Mouse (Mus musculus) urinary bladder, postnatal 36 days (tissue): ENCODE measurements around the gene Matn3.
"Not testable (repeated sequence)": the region's sequence is repeated elsewhere in the genome, so short reads cannot be mapped to it uniquely, and the experiment has no call there.

Source experiments
- DNase-seq, 2 experiments: peaks; one replicate each; pipeline ENCODE4 v3.0.0; 2022; ENCODE audit warnings: low spot score in 2 of 2, mixed read lengths in 1 of 2

Matn3 gene

DNA sequence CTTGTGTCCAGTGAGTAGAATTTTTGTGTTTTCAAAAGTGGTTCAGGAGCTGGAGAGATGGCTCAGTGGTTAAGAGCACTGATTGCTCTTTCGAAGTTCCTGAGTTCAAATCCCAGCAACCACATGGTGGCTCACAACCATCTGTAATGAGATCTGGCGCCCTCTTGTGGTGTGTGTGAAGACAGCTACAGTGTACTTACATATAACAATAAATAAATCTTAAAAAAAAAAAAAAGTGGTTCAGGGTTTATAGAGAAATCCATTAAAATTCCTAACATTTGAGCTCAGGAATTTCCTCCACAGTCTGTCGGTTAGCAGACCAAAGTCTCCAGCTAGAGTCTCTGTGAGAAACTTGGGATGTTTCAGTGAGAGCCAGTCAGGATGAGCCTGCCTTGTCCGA is 11.5 kb upstream of the Matn3 start:
- not testable (repeated sequence) for DNase-seq

DNA sequence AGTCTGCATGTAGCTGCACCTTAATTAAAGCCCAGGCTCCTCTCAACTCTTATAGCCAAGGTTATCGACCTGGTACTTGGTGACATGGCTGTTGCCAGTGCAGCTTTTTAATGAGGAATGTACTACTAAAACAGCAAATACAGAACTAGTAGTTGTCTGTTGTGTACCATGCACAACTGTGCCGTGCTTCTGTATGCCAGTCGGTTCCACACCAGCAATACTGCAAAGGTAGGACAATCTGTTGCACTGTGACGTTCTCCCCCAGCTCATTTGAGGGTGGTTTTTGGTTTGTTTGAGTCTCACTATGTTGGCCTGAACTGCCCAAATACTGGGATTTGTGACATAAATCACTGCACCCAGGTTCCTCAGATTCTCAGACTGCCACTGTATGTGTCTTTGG is 8.2 kb upstream of the Matn3 start:
- no peak for DNase-seq

DNA sequence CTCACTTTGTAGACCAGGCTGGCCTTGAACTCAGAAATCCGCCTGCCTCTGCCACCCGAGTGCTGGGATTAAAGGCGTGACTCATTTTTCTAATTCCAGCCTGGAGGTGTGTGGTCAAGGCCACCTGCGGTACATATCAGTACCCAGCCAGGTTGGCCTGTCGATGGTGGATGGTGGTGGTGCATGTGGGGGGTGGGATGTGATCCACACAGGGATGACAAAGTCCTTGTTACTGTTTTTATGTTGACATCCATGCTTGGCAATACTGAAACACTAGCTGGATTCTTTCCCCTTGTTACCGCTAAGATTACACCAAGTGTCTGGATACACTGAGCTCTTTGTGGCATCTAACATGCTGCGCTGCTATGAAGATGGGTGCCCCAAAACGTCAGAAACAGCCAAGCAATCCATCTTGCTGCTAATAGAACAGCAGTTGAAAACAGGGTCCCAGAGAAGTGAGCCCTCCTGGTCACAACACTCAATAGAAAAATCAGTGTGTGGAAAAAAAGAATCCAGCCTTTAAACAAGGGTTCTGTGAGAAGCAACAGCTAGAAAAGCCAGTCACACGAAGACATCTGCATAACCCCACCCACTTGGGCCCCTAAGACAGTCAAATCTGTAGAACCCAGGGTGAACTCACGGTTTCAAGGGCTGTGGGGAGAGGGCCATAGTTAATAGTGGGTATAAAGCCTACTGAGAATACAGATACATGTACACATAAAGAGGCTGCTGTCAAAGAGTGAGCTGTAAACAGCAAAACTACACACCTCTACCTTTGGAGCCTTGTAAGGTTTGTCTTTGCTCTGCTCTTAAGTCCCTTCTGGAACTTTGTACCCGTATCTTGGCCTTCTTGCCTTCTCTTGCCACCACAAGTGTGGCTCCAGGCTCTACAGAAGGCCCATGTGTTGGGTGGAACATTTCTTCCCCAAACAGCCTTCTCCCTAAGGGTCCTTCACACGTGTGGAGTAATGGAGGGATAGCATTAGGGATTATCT is 7.4 kb upstream of the Matn3 start:
- DNase-seq, result no peak

DNA sequence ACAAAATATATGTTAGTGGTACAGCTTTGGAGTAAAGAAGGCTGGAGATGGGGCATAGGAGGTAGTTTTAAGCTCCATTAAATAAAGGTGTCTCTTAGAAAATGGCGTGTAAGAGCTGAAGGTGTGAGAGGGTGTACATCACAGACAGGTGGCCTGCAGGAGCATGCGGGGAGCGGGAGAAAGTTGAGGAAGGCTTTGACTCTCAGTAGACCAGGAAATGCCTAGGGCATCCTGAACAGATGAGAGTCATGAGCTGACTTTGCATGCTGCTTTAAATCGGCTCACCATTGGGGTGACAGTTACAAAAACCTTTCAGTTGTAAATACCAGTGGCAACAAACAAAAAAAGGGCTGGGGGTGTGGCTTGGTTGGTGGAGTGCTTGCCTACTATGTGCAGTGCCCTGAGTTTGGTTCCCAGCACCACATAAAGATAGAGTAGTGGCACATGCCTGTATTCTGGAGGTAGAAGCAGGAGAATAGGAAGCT is 6.6 kb upstream of the Matn3 start:
- DNase-seq, result no peak

DNA sequence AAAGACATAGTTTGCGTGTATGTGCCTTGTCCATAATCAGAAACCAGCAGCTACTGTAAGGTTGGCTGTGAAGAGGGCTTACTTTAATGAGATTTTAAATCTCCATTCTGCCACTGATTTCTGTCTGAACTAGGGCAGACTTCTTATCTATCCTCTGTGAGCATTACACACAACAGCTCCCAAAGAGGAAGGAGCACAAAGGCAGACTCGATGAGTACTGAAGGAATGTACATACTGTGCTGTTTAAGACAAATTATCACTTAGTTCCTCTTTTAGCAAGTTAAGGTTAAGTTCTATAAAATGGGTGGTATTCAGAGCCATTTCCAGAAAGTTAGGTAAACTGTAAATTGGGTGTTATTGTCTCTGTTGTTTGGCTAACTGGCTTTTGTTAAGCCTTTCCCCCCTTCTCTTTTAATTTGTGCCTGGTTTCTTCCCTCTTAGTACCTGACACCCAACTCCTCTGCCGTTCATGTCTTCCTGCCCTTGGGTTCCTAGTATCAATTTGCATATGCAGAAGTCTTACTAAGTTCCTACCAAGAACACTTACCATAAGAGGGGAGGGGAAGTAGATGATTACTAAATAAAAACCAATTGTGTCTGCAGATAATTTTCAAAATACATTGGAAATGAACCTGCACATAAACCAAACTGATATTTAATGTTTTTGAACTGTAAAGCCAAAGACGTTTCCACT is 5.9 kb upstream of the Matn3 start:
- DNase-seq, result no peak

DNA sequence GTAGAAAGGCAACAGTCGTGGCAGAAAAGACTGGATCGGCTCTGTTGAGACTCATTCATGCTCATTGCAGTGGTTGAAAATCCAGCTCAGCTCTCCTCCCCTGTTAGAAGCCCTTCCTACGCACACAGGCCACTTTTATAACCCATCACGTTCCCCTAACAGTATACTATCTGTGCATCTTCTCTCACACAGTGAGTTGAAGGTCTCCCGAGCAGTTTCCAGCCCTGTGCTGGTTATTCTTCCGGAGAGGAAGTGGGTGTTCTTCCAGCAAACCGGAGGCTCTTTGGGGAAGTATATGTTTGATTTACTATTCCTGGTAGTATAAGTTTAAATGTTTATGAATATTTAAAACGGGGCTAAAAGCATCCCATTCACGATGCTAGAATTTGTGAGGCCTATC is 566 bp upstream of the Matn3 start:
- DNase-seq, result no peak

DNA sequence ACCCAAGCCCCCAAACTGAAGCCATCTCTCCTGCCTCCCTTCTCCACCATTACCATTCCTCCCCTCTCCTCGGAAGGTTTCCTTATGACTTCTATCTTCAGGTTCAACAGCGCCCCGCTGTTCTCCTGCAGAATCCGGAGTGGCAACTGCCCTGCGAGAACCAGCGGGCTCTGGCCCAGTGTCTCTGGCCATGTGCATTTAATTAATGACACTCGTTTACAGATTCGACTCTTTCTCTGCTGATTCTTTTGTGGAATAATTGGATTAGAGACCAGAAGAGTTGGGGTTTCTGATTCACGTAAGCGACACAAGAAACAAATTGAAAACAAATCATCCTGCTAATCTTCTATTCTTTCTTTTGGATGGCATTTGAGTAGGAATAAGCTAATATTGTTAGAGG is 5.4 kb downstream of the Matn3 start:
- DNase-seq, result no peak

DNA sequence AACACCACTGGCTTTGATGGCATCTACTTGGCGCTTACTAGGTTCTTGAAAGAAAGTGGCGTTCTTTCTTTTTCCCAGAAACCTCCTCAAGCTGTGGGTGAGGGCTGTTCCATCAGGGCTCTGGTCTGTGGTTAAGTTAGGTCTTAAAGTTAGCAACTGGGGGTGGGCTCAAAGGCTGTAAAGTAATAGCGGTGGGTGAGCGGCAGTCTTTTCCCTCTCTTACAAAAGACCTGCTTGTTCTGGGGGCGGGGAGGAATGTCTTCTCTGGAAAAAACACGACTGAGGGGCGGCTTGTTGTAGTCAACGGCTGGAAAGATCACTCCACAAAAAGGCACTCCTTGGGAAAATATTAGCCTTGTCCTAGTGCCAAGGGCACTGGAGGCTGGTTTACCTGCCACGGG is 6.4 kb downstream of the Matn3 start:
- DNase-seq, result no peak

DNA sequence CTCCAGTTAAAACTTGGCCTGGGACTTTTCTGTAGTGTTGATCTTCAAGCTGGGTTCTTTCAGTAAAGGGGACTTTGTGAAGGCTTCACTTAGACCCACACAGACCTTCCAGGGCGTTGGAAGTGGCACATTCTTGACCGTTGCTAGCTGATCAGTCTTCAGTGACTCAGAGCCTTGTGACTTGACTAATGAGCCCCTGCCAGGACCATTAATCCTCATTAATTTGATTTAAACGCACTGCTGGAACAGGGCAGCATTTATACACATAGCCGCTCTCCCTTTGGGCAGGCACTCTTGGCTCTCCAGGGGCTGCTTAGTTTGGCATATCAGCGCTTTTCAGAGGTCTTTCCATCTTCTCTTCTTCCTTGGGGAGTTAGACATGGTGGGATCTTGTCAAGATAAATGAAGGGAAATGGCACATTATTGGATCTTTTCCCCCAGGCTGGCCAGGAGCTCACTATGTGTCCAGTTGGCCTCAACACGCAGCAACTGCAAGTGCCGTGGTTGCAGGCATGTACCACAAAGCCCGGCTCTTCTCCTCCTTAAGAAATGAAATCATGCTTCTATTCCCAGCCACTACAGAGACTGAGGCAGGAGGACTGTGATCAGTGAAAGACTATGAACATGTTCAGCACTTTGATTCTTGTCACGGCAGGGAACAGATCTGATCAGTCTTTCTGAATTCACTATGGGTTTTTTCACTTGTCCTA is 14.0 kb downstream of the Matn3 start:
- no peak for DNase-seq

DNA sequence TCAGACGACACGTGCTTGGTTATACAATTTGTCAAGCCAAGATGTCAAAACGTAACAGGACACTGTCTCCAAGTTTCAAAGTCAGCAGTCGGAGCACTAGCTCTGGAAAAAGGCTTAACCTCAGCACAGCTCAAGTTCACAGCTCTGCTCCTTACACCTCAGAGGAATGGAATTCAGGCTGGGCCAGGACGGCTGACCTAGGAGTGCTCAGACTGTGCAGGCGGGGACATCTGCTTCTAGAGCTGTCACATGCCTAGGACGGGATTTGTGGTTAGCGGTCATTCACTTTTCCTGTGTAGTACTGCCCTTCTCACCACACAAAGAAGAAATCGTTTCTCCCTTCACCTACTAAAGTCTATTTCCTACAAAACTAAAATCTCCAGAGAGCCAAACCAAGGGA is 22.1 kb downstream of the Matn3 start:
- peak in 1 of 2 experiments; percentile 26 for DNase-seq

DNA sequence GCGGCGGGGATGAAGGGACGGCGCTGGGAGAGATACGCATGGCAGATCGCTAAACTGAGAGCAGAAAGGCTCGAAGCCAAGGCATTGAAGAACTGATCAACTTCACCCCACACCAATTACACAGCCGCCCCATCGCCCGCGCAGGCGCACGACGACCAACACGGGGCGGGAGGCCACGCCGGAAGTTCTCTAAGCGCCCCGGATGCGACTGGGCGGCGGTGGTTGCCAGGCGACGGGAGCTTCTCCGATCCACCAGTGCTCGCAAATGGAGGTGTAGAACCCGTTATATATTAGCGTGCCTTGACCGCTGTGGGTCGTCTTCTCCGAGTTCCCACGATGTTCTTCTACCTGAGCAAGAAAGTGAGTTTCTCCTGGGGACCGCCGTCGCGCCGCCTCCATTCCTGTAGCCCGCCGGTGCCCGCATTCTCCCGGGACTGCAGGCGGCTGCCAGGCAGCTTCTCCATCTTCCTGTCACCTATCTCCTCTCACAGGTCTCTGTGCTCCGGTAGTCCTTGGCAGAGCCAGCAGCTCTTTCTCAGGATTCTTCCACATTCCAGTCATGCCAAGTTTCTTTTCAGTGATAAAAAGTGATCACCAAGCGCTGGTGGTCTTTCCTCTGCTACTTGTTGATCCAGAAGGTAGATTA is 26.2 kb downstream of the Matn3 start, which contains the start of gene Wdr35:
TSS of gene Wdr35 (plus strand) at position 73 of the 646 bp plus-strand sequence.
- DNase-seq, result peak; percentile 87 to 90

DNA sequence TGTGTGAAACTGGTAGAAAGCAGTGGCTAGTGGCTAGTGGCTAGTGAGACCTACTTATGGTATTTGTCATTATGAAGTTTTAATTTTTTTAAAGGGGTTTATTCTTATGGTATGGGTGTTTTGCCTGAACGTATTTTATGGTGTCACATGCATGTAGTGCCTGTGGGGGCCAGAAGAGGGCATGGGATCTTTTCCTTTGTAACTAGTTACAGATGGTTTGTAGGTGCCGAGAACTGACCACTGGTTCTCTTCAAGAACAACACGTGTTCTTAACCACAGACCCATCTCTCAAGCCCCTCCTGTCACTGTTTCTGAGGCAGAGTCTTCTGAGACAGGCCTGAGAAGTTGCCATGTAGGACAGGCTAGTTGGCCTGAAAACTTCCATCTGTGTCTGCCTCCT is 27.3 kb downstream of the Matn3 start:
- DNase-seq, result no peak

DNA sequence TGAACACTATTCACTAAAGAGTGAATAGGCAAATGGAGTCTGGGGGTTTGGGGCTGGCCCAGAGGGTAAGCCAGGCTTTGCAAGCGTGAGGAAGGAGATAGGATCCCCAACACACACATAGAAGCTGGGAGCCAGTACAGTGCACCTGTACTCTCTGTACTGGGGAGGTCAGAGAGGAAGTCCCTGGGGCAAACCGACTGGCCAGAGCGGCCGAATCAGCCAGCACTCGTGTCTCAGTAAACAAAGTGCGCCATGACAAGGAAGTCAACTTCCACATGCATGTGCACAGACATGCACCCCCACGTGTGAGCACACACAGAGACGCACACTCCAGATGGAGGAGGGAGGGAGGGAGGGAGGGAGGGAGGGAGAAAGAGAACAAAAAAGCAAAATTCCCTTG is 45.5 kb downstream of the Matn3 start:
- no peak for DNase-seq

DNA sequence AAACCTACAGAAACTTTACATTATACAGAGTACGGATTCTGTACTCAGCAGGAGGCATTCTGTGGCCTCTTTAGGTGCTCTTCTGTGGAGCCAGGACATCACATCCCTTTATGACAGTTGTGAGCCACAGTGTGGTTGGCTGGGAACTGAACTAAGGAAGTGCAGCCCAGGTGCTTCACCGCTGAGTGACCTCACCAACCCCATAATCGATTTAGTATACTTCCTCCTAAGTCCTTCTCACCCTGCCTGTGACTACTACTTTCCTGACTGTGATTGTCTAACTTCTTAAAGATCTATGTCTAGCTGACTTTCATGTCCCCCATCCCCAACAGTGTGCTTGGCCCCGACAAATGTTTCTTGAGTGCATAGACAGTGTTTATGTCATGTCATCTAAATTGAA is 50.6 kb downstream of the Matn3 start:
- no peak for DNase-seq

DNA sequence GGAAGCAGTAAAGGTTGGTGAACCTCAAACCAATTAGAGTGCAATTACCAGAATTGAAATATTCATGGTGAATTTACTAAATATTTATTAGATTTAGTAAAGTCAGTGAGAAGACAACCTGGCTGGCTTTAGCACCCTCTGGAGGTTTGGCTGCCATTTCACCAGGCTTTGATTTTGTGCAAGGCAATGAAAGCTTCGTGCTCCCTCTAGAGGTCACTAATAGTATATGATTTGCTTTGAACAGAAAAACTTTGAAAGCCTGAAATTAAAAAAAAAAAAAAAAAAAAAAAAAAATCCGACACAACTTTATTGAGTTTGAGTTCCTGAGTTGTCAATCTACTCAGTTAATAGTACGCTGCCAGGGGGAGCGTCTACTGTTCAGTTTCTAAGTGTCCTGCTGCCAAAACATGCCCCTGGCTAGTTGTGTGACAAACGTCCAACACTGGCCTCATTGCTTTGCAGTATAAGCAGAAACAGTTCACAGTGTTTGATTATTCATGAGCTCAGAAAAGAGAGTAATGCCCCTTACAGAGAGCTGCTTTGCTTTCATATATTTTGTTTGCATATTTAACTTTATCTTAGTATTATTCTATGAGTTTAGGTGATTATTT is 54.4 kb downstream of the Matn3 start:
- DNase-seq, result peak; percentile 18 to 60

DNA sequence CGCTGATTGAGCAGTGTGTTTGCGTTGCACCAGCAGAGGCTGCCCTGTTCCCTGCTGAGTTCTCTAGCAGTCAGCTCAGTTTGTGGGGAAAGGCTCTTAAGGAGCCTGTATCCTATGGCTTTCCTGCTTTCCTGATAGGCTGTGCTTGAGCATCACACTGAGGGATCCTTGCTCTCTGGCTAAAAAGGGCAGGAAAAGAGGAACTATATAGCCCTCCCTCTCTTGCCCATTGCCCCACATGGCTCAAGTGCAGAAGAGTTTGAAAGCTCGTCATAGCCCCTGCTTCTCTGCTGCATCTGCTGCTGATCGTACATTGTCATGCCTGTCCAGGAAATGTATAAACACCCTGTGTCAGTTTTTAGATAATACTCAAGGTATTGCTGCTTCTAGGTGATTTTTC is 59.4 kb downstream of the Matn3 start:
- DNase-seq, result no peak

DNA sequence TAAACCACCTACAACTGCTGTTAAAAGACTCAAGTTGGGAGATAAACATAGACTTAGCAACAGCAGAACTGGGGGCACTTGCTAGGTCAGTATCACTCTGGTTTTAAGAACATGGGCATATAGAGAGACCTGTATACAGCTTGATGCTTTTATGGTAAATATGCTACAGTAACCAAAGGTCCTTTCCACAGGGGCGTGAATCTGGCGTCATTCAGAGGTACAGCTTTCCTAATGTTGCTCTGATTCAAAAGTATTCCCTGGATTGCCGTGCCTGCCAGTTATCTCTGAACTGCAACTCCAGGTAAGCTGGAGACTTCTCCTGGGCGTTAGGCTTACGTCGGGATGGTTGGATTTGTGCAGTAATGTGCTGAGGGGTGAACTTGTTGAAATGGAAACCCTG is 60.1 kb downstream of the Matn3 start:
- DNase-seq, result no peak

DNA sequence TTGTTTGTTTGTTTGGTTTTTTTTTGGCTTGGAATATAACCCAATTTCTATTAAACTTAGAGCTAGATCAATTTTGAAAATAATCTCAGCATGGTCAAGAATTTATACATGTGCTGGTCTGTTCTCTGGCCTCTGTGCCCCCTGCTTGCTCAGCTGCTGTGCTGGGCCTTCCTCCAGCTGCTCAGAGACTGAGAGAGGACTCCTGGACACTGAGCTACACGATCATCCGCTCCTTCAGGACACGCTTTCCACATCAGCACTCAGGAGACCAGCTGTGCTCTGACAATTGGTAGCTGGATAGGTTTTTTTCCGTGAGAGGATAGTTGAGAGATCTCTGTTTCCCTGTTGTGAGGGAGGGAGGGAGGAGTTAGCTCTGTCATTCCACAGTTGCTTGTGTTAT is 62.6 kb downstream of the Matn3 start:
- no peak for DNase-seq

DNA sequence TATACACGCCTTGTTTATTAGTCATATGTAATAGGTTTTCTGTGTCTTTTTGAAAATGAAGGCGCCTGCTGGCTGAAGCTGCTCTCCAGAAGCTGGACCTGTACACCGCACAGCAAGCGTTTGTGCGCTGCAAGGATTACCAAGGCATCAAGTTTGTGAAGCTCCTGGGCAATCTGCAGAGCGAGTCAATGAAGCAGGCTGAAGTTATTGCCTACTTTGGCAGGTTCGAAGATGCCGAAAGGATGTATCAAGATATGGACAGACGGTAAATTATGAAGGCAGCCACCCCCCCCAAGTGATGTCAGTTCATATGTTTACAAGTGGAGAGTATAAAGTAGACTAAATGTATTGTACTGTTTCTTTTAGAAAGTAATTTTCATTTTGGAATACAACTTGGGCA is 68.6 kb downstream of the Matn3 start:
- DNase-seq, result no peak

DNA sequence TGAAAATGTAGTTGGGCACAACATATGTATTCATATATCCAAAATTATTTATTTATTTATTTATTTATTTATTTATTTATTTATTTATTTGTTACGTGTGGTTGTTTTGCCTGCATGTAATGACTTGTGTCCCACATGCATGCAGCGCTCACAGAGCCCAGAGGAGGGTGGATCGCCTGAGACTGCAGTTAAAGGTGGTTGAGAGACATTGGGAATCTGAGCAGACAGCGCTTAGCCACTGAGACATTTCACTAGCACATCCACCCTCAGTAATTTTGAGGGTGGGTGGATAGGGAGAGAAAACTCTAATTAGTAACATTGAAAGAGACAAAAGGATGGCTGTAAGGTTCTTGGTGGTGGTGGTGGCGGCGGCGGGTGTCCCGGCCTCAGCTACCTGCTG is 72.7 kb downstream of the Matn3 start:
- DNase-seq, result no peak

DNA sequence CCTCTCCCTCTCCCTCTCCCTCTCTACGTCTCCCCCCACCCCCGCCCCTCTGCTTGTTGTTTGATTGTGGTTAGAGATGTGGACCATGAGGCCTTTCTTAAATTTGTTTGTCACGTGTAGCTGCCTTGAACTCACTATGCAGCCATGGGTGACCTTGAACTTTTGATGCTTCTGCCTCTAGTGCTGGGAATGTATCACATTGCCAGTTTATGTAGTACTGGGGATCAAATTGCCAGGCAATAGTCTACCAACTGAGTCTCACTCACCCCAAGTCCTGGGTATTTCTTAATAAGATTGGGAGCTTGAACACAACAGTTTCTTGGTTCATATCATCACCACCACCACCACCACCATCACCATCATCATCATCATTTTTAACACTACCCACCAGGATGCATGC is 73.3 kb downstream of the Matn3 start:
- DNase-seq, result no peak
